Comparison of ENCODE assay signal across 8 mouse cellular contexts in the genomic region with DNA sequence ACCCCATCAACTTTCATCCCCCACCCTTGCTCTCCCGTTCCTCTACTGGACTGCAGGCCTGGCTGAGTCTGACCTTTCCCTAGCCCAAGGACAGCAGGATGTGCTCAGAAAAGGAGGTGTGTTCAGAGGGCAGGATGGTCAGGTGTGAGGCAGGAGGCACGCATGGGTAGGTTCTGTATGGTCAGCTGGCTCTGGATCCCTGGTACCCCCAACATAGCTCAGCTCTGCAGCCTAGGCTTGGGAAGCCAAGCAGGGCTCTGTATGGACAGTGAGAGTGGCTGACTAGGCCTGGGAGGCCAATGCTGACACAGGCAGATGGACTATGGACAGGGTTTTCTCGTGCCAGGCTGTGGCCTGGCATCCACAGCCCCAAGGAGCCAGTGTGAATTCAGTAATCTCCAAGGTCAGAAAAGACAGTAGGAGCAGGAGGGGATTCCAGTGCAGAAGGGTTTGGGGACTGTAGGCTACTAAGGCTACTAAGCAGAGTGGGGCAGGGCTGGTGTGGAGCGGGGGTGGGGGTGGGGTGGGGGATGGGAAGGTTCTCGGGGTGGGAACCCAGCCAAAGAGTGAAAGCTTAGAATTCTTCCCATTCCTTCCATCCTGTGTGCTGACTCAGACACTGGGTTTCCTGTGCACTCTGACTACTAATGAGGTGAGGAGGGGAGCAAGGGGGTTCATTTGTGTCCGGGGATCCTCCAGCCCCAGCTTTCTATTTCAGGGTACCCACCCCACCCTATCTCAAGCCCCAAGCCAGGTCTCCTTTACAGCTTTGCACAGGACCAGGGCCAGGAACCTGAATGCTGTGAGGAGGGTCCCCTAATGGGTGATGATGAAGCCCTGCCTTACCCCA. TPM values are rescaled to one million over a fixed set of nuclear protein-coding genes. Genes with fewer than 3 reads are reported as not detected.
DNase-seq lines count a peak whose midpoint lies in the region; ATAC-seq and TF ChIP-seq lines count a peak whose summit lies in the region.

No protein-coding gene starts in this region.

- no peak overlapping the region for H3K9ac ChIP-seq in intestine, embryonic 15.5 days
- no peak overlapping the region for H3K9ac ChIP-seq in stomach, postnatal 0 days (ENCODE audit: low read length)

- H3K36me3 ChIP-seq in megakaryocyte, embryonic 14.5 days (replicated peaks; ENCODE audit: low read length), result no peaks in the 10 kb centered on the region
- no peaks in the 10 kb centered on the region for H3K36me3 ChIP-seq in intestine, embryonic 15.5 days
- no peaks in the 10 kb centered on the region for H3K36me3 ChIP-seq in stomach, postnatal 0 days (ENCODE audit: control insufficient read depth, insufficient read depth, low read length)
- H3K36me3 ChIP-seq in thymus, adult 2 months (ENCODE audit: control insufficient read depth, insufficient read depth, low read length), result no peaks in the 10 kb centered on the region

- TF ChIP-seq EP300 in stomach, postnatal 0 days (optimal IDR thresholded peaks at IDR 0.05), result no peak

- peaks cover 88% of the 10 kb centered on the region for H3K27me3 ChIP-seq in megakaryocyte, embryonic 14.5 days (replicated peaks)
- no peaks in the 10 kb centered on the region for H3K27me3 ChIP-seq in intestine, embryonic 15.5 days (replicated peaks)
- H3K27me3 ChIP-seq in stomach, postnatal 0 days (ENCODE audit: control insufficient read depth, insufficient read depth, low read length), result no peaks in the 10 kb centered on the region
- H3K27me3 ChIP-seq in thymus, adult 2 months (ENCODE audit: control insufficient read depth, insufficient read depth, low read length), result no peaks in the 10 kb centered on the region

- peak; percentile 61 to 62 for DNase-seq in cerebellum, adult 18-20 months
- DNase-seq in cerebellum, adult 11 months, result no peak
- DNase-seq in stomach, postnatal 0 days (ENCODE audit: low spot score), result no peak
- no peak for DNase-seq in thymus, adult 2 months

- WGBS in intestine, embryonic 15.5 days, result 41% methylated on average over 6 of the region's 6 CpGs
- 34% methylated on average over 6 of the region's 6 CpGs for WGBS in stomach, postnatal 0 days
- WGBS in thymus, adult 2 months, result 56% methylated on average over 6 of the region's 6 CpGs

- peaks cover 28% of the 10 kb centered on the region for H3K4me1 ChIP-seq in megakaryocyte, embryonic 14.5 days
- peaks cover 38% of the 10 kb centered on the region for H3K4me1 ChIP-seq in intestine, embryonic 15.5 days (replicated peaks)
- H3K4me1 ChIP-seq in stomach, postnatal 0 days (replicated peaks; ENCODE audit: control insufficient read depth, insufficient read depth), result peaks cover 9% of the 10 kb centered on the region
- H3K4me1 ChIP-seq in thymus, adult 2 months (replicated peaks; ENCODE audit: control insufficient read depth, insufficient read depth, low read length), result no peaks in the 10 kb centered on the region

- TF ChIP-seq POLR2A in thymus, adult 2 months (IDR thresholded peaks at IDR 0.05; ENCODE audit: control insufficient read depth, extremely low read depth, insufficient read depth, low read length, poor library complexity), result no peak

- H3K9me3 ChIP-seq in megakaryocyte, embryonic 14.5 days, result no peaks in the 10 kb centered on the region
- H3K9me3 ChIP-seq in intestine, embryonic 15.5 days, result no peaks in the 10 kb centered on the region
- H3K9me3 ChIP-seq in stomach, postnatal 0 days (ENCODE audit: control insufficient read depth, low read length), result no peaks in the 10 kb centered on the region

- 0 out of 2 replicates have a peak overlapping the region, but pooled peaks have one; percentile 27 for H3K27ac ChIP-seq in intestine, embryonic 15.5 days
- H3K27ac ChIP-seq in stomach, postnatal 0 days (replicated peaks), result peak overlapping the region; percentile 35
- H3K27ac ChIP-seq in thymus, adult 2 months (ENCODE audit: control insufficient read depth, insufficient read depth, low read length), result no peak overlapping the region

- no peak overlapping the region for H3K4me2 ChIP-seq in intestine, embryonic 15.5 days (replicated peaks)
- no peak overlapping the region for H3K4me2 ChIP-seq in stomach, postnatal 0 days (replicated peaks; ENCODE audit: low read depth)

- TF ChIP-seq CTCF in stomach, postnatal 0 days (IDR thresholded peaks at IDR 0.05; ENCODE audit: low read depth), result no peak
- no peak for TF ChIP-seq CTCF in thymus, adult 2 months (IDR thresholded peaks at IDR 0.05; ENCODE audit: borderline replicate concordance, control insufficient read depth, extremely low read depth, insufficient read depth, low read length, poor library complexity)

- no peak for ATAC-seq in megakaryocyte, adult 5-6 weeks (ENCODE audit: poor library complexity, severe bottlenecking)
- no peak for ATAC-seq in intestine, embryonic 15.5 days
- ATAC-seq in stomach, postnatal 0 days (ENCODE audit: low FRiP score, low TSS enrichment), result no peak
- ATAC-seq in erythroid progenitor cell, adult 5-6 weeks (replicated peaks; ENCODE audit: low FRiP score, poor library complexity, severe bottlenecking), result no peak

- peak overlapping the region; percentile 65 for H3K4me3 ChIP-seq in megakaryocyte, embryonic 14.5 days (replicated peaks)
- H3K4me3 ChIP-seq in intestine, embryonic 15.5 days (replicated peaks), result no peak overlapping the region
- H3K4me3 ChIP-seq in stomach, postnatal 0 days (ENCODE audit: low read depth, low read length), result no peak overlapping the region
- no peak overlapping the region for H3K4me3 ChIP-seq in thymus, adult 2 months (ENCODE audit: control insufficient read depth, insufficient read depth, low read length)

RNA-seq across cellular contexts. Expression of gene Pim3, which starts 7.6 kb away (rescaled TPM):
- polyA plus RNA-seq in megakaryocyte, embryonic 14.5 days (2012; ENCODE audit: insufficient read depth, low replicate concordance), result 14.1 and 18.1 TPM in 2 replicates
- 6.9 and 12.5 TPM in 2 replicates for total RNA-seq in megakaryocyte, adult 5-6 weeks (2015)
- 3.3 and 4.7 TPM in 2 replicates for total RNA-seq in megakaryocyte, adult 5-6 weeks (2017)
- 53.8 and 54.5 TPM in 2 replicates for polyA plus RNA-seq in intestine, embryonic 15.5 days (2015; fragmentation: Nextera tagmentation; extraction: Ambion mirVana)
- 63.6 and 69.4 TPM in 2 replicates for polyA plus RNA-seq in stomach, postnatal 0 days (2015; fragmentation: Nextera tagmentation; extraction: Ambion mirVana)
- polyA plus RNA-seq in thymus, adult 2 months (2012; rRNA removed), result 35.8 and 46.3 TPM in 2 replicates
- 0.72 and 1.3 TPM in 2 replicates for total RNA-seq in erythroid progenitor cell, adult 5-6 weeks (2015; ENCODE audit: low replicate concordance)
- 0.68 and 1.5 TPM in 2 replicates for total RNA-seq in erythroid progenitor cell, adult 5-6 weeks (2017; ENCODE audit: low replicate concordance)

RNA-seq across cellular contexts. Expression of gene Creld2, which starts 34.9 kb away (rescaled TPM):
- polyA plus RNA-seq in megakaryocyte, embryonic 14.5 days (2012; ENCODE audit: insufficient read depth, low replicate concordance), result 18.5 and 51.3 TPM in 2 replicates
- 21.5 and 22.2 TPM in 2 replicates for total RNA-seq in megakaryocyte, adult 5-6 weeks (2015)
- 38.6 and 41.4 TPM in 2 replicates for total RNA-seq in megakaryocyte, adult 5-6 weeks (2017)
- 97.9 and 131 TPM in 2 replicates for polyA plus RNA-seq in intestine, embryonic 15.5 days (2015; fragmentation: Nextera tagmentation; extraction: Ambion mirVana)
- 89.3 and 93.2 TPM in 2 replicates for polyA plus RNA-seq in stomach, postnatal 0 days (2015; fragmentation: Nextera tagmentation; extraction: Ambion mirVana)
- 38.3 and 45.1 TPM in 2 replicates for polyA plus RNA-seq in thymus, adult 2 months (2012; rRNA removed)
- total RNA-seq in erythroid progenitor cell, adult 5-6 weeks (2015; ENCODE audit: low replicate concordance), result 19.8 and 26.4 TPM in 2 replicates
- 24.8 and 41.9 TPM in 2 replicates for total RNA-seq in erythroid progenitor cell, adult 5-6 weeks (2017; ENCODE audit: low replicate concordance)

RNA-seq across cellular contexts. Expression of gene Alg12, which starts 35.2 kb away (rescaled TPM):
- polyA plus RNA-seq in megakaryocyte, embryonic 14.5 days (2012; ENCODE audit: insufficient read depth, low replicate concordance), result 1.6 and 6.8 TPM in 2 replicates
- 11.0 and 13.0 TPM in 2 replicates for total RNA-seq in megakaryocyte, adult 5-6 weeks (2015)
- 5.1 and 5.7 TPM in 2 replicates for total RNA-seq in megakaryocyte, adult 5-6 weeks (2017)
- 12.7 and 14.0 TPM in 2 replicates for polyA plus RNA-seq in intestine, embryonic 15.5 days (2015; fragmentation: Nextera tagmentation; extraction: Ambion mirVana)
- polyA plus RNA-seq in stomach, postnatal 0 days (2015; fragmentation: Nextera tagmentation; extraction: Ambion mirVana), result 8.2 and 9.3 TPM in 2 replicates
- polyA plus RNA-seq in thymus, adult 2 months (2012; rRNA removed), result 25.1 and 27.1 TPM in 2 replicates
- 5.0 and 5.4 TPM in 2 replicates for total RNA-seq in erythroid progenitor cell, adult 5-6 weeks (2015; ENCODE audit: low replicate concordance)
- total RNA-seq in erythroid progenitor cell, adult 5-6 weeks (2017; ENCODE audit: low replicate concordance), result 1.2 and 2.4 TPM in 2 replicates

Comparison
In these comparisons a context has a peak if more than half of its experiments do, and no peak if none do; other contexts are left out.
1. DNase-seq: peak in cerebellum, adult 18-20 months (2 of 2); none in cerebellum, adult 11 months (single experiment), stomach, postnatal 0 days (single experiment) and thymus, adult 2 months (single experiment).